Mouse (Mus musculus): Measurements from ENCODE around the gene Pglyrp1.

The Pglyrp1 gene

DNA sequence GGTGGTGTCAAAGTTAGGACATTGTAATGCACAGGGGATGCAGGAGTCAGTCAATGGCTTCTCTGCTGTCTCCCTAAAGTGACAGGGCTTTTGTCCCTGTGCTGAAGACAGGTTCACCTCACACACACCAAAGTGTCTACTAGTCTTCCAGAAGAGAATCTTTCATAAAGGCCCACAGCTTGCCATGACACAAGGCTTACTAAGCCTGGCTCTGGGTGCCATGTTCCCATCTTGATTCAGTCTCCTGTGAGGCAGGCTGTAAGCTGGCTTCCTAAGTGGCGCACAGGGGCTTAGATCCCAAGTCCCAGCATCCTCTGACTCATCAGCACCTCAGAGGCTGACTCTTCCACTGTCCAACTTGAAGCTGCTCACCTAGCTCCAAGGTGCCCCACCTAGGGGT lies 15.8 kb downstream of the Pglyrp1 start:
- DNase-seq: no peak

DNA sequence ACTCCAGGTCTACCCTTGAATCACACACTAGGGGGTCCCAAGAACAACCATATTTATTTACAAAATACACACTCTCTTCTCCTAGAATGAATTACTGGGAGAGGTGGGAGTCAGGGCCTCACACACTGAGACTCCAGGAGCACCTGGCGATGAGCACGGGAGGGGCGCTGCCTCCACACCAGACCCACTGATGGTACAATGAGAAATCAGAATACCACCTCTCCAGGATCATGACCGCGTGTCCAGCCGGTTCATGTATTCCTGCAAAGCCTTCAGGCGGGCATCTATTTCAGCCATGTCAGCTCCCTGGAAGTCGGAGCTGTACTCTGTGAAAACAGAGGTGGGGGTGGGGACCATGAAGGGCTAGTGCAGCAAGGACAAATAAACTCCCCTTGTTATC lies 19.7 kb downstream of the Pglyrp1 start:
- DNase-seq: no peak

DNA sequence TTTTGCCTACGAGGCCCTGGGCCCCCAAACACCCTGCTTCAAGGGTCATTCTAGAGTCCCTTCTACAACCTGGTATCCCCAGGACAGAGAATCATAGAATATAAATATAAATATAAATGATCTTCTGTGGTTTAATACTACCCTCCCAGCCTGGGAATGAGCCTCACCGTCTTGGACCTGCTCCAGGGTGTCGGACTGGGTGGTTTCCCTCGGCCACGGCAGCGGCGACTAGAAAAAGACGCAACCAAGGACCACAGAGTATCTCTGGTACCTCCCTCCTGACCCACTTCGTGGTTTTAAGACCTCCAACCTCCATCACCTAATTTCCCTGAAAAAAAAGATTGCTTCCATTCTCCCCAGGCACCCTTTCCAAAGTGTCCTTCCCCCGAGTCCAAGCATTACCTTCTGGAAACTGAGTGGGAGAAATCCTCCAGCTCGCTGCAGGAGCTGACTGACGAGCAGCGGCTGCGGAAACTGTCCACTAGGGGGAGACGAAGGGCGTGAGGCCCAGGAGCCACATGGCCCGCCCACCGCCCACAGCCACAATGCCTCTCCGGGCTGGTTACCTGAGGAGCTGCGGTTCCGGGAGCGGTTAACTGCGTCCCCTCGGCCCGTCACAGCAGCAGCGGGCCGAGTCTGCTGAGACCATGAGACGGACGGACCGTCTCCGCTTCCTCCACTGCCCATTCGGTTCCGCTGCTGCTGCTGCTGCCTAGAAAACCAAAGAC lies 20.9 kb downstream of the Pglyrp1 start:
- DNase-seq: peak; percentile 89 to 95

DNA sequence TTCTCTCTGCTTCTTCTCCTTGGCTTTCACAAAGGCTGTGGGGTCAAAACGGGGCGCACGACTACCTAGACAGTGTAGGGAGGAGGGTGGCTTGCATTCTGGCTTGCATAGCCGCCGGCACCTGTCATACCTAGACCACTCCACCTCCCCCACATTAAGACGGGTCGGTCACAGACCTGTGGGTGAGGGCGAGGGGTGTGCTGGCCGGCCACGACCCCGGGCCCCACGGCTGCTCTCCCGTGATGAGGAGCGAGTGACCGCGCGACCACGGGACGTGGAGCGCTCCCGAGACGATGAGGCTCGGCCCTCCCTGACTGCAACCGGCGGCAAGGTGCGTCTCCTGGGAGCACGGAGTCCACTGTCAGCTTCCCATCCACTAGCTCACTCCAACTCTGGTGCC lies 21.9 kb downstream of the Pglyrp1 start:
- peak in 1 of 2 experiments; percentile 18 for DNase-seq

DNA sequence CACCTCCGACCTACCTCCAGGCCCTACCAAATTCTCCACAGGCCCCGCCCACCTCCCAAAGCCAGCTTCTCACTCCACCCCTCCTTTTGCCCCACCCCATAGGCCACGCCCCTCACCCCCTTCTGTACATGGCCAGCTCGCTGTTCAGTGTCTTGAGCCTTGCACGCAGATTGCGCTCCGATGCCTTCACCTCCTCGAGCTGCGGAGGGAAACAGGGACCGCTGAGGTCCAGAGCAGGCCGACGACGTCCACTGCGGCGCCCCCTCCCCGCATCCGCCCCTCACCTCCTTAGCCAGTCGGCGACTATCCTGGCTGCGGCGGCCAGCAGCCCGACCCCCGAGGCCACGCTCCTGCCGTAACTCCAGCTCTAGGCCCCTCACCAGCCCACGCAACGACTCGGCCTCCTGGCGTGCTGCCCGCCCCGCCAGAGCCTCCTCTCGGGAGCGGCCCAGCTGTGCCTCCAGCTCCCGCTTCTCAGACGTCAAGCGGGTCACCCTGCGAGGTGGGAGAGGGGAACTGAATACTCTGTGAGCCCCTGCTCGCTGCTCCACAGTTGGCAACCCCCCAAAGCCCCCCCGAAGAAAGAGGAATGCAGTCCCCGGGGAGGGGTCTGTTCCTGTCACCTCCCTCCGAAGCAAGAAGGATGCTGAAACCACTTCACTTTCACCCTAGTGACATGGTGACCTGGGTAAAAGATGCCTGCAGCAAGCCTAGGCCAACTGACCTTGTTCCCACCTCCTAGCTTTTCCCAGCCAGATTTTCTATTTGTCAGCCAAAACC lies 22.7 kb downstream of the Pglyrp1 start:
- peak; percentile 81 to 91 for DNase-seq

DNA sequence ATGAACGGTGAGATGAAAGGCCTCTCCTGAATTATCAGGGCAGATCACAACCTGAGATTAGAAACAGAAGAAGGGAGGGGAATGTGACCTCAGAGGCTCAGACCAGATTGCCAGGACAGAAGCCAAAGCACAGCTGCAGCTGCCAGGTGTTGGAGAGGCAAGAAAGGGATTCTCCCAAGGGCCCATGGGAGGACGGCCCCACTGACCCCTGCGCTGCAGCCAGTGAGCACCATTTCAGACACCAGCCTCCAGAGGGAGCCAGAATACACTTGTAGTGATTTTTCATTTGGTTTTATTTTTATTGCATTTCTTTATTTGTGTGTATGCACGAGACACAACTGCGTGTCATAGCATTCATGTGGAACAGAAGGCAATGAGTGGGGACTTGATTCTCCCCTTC lies 25.4 kb downstream of the Pglyrp1 start:
- DNase-seq: peak; percentile 41 to 79

DNA sequence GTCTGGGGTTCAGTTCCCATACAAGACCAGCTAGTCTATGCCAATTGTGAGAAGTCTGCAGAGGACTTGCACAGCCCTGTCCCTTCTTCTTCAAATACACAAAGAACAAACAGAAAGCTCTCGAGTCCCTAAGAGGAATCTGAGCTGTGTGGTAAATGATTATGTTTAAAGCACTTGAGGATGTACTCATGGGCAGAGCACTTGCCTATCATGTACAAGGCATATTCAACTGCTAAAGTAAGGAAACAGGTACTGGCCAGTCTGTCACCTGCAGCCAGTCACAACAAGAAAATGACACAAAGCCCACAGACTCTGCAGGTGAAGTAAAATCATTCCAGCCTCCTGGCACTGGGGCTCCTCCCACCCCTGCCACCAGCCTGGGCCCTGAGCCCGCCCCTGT lies 29.4 kb downstream of the Pglyrp1 start:
- DNase-seq: no peak

DNA sequence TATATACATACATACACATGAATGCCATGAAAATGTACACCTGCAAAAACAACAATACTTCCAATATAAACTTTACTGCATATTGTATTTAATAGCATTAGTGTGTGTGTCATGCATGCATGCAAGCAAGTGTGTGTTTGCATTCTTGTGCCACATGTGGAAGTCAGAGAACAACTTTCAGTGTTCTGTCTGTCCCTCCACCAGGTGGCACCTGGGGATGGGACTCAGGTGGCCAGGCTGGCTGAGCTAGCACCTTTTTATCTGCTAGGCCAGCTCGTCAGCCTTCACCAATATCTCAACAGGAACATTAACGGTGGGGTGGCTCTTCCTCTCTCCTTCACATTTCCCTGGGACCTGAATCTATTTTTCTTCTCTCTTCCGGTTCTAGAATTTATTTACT lies 31.4 kb downstream of the Pglyrp1 start:
- peak in 1 of 2 experiments; percentile 25 for DNase-seq

DNA sequence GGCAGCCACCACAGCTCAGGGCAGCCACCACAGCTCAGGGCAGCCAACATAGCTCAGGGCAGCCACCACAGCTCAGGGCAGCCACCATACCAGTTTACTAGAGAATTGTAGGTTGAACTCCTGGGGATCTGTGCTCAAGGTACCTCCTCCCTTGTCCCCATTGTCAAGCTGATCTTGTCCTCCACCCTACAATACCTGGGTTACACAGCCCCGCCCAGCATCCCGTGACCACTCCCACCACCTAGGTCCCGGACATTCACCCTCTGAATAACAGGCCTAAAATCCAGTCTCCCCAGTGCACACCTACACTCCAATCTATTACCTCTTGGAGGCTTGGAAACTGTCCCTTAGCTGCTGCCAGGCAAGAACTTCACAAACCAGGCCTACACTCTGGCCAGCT lies 33.8 kb downstream of the Pglyrp1 start:
- DNase-seq: no peak

DNA sequence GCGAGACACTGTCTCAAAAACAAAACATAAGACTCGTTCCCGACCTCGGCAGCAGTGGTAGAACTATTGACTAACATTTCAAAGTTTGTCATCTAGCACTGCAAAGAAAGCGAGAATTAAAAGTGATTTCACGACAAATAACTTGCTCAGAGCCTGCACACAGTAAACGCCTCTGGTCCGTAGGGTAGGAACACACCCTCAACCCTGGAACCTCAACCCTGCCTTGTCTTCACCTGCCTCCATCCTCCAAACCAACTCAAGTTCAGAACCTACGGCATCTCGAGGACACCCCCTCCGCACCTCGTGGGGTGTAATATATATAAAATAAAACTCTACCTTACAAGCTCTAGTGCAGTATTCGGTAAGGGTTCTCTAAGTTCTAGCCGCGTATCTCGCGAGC lies 38.7 kb downstream of the Pglyrp1 start:
- DNase-seq: no peak

DNA sequence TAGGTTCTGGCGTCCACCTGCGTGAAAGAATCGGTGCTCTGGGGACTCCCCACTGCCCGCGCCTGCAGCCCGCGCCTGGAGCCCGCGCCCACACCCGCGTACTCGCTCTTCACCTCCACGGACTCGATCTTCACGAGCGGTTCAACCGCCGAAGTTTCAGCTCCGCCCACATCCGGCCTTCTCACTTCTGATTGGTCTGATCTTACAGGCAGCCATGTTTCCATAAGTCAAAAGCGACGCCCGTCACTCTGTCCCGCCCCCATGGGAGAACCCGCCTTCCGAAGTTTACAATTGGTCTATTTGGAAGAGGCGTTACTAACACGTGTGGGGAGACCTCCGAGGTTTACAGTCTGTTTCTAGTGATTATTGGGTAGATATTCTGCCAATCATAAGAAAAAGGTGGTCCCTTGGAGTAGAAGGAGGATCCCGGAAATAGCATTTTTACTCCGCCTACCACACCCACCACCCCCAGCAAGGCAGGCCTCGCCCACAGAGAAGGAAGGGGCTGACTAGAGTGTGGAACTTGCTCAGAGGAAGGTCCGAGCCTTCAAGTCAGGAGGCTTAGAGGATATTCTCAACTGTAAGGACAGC lies 39.2 kb downstream of the Pglyrp1 start, which contains the start of gene Ccdc61:
Gene Ccdc61, minus strand, starts transcription at position 175 of the 591 bp plus-strand sequence.
- DNase-seq: peak; percentile 97 to 98

DNA sequence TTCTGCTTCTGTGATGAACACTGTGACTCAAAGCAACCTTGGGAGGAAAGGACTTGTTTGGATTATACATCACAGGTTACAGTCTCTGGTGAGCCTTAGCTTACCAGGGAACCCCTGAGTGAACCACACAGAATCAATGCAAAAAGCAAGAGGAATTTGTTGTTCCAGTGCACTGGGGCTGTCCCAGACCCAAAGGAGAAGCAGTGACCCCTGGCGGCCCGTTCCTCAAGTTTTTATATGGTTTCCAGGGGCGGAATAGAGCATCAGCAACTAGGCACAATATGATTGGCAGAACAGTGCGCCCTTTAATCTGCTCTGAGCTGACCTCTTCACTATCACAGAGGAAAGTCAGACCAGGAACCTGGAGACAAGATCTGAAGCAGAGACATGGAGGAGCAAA lies 45.1 kb downstream of the Pglyrp1 start:
- peak in 1 of 2 experiments; percentile 20 for DNase-seq

DNA sequence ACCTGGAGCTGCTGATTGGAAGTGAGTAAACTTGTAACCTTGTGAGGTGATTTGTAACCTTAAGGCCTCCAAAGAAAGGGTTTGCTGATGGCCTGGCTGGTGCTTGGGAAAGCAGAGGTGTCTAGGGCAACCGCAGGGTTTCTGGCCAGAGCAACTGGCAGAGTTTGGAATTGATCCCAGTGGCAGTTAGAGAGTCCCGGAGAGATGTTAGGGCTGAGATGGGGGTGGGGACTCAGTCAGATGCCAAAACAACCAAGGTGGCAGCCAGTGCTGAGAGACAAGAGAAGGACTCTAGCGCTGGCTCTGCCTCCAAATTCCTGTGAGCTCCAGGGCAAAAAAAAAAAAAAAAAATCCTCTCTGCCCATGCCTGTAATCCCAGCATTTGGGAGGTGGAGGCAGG lies 46.8 kb downstream of the Pglyrp1 start:
- DNase-seq: no peak

DNA sequence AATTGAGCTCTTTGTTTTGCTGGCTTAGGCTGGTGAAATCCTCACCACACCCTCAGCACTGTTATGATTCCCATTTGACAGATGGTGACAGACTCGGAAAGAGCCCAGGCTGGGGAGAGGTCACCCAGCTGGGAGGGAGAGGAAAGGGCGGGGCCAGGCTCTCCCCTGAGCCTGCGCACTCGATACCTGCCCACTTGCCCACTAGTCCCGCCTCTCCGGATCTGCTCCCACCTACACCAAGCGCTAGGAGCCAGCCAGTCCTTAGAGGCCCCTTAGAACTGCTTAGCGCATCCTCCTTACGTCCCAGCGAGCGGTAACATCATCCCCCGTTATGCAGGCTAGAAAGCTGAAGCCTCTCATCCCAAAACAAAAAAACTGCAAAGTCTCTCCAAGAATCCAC lies 49.9 kb downstream of the Pglyrp1 start:
- peak; percentile 79 to 85 for DNase-seq

DNA sequence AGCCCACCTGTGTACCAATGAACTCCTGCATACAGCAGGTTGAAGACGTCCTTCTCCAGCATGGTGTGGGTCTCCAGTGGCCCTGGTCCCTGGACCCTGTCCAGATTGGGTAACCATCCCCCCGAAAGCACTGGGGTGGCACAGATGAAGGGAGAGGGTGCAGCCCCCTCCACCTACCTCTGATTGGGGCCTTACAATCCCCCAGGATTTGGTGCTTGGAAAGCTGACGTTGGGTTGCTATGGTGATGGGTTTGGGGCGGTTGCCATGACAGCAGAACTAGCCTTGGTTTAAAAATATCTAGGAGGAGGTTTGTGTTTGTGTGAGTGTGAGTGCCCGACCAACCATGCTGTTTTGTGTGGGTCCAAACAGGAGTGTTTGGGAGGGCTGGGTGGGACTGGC lies 51.7 kb downstream of the Pglyrp1 start:
- no peak for DNase-seq

DNA sequence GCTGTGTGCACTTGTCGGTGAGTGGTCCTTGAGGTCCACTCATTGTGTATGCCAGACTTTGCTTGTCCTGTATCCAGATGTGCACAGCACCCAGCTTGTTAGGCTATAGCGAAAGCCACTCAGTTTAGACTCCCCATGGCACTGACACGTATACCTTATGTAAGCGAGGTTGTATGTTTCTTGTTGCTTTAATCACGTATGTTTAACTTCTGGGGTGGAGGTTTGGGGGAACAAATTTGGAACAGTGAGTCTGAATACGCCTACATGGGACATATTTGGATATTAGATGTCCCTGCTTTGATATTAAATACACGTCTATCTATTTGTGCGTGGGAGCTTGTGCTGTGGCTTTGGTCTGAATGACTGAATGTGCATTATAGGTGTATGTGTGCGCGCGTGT lies 52.1 kb downstream of the Pglyrp1 start:
- DNase-seq: no peak

DNA sequence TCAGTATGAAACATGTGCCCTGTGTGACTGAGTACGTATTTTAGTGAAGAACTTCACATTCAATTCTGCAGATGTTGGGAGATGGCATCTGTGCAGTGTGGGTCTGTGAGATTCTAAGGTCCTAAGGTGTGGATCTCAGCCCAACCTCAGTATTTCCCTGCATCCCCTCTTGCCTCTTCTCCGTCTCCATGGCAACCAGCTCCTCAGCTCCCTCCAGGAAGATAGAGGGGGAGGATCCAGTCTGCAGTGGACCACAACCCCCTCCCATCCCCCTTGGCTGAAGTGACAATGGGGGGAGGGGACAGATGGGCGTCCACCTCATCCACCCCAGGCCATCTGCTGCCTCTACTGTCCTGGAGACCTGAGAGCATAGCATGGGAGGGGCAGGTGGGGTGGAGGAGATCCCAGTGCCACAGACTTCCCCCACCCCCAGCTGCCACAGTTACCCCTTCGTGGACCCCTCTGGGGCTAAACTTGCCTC lies 52.6 kb downstream of the Pglyrp1 start:
- DNase-seq: no peak

DNA sequence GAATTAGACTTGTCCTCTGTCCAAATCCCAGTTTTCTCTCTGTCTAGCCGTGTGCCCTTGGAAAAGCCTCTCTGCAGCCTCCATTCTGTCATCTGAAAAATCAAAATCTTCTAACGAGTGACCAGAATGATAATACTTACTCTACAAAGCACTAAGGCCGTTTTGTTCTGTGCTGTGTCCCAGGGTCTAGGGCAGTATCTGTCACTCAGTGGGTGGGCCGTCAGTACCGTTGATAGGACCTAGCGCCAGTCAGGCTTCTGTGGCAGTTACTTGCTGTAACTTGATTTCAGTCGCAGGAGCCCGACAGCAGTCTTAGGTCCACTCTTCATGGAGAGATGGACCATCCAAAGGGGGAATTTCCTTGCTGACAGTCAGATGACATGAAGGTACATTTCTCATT lies 53.2 kb downstream of the Pglyrp1 start:
- DNase-seq: no peak

DNA sequence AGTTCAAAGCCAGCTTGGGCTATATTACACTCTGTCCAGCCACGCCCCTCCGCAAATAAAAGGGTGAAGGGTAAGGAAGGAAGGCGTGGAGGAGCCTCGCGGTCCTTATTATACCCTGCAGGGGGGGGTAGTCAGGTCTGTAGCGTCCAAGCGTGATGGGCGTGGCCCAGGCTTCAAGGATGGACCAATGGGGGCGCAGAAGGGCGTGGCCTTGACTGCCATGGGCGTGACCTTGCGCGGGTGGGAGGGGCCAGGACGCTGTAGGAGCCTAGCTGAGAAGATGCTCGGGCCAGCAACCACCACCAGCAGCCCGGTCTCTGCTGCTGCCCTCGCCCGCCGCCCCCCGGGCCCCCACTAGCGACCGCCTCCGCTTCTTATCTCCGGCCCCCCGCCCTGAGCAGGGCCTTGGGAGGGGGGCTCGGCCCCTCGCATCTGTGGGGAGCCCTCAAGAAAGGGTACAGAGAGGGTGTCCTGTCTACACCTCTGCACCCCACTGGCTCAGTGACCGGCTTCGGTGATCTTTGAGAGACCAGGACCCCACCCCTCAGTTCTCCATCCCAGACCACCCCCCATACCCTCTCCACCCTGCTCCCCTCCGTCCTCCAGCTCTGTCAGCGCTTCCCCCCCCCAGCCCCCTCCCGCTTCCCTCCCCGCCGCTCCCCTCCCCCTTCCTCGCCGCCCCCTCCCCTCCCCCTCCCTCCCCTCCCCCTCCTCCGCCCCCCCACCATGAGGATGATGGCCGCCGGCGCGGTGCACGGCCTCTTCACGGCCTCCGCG lies 54.2 kb downstream of the Pglyrp1 start, which contains the start of gene Nova2:
Gene Nova2, plus strand, starts transcription at position 727 of the 777 bp plus-strand sequence.
- peak; percentile 90 to 91 for DNase-seq

DNA sequence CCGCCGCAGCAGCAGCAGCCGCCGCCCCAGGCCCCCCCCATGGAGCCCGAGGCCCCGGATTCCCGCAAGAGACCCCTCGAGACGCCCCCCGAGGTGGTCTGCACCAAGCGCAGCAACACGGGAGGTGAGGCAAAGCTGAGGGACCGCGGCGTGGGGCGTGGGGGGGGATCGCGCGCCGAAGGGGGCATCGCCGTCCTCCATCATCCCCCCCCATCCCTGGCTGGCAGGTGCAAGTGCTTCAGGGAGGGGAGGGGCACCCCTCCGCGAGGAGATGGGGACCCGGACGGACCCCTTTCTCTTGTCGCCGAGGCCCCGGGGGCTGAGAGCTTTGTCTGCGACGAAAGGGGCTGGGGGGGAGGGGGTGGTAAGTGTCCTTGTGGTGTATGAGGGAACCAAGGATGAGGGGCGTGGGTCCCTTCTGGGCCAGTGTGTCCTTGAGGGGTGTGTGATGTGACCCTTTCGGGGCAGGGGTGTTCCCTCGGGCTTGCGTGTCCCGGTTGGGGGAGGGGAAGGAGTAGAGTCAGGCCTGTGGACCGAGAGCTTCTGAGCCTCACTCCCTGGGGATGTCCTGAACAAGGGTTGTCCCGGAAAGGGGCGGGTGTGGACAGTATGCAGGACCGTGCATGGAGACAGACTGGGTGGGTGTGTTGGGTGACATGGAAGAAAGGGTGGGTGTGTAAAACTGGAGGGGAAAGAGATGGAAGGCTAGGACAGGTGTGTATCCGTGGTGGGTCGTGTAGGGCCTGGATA lies 55.1 kb downstream of the Pglyrp1 start:
- DNase-seq: peak; percentile 73 to 77

DNA sequence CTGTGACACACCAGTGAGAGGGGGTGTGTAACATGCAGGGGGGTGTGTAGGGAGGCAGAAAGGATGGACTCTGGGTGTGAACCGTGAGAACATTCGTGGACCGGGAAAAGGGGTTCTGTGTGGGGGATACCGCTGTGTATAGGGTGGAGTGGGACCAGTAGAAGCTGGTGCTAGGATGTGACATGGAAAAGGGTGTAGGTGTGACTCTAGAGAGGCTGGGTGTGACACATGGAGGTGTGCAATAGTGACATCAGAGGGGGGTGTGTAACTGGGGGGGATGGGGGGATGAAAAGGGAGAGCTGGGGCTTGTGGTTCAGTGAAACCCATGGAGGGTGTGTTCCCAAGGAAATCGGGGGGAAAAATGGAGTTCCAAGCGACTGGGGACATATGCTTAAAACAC lies 55.8 kb downstream of the Pglyrp1 start:
- DNase-seq: no peak

DNA sequence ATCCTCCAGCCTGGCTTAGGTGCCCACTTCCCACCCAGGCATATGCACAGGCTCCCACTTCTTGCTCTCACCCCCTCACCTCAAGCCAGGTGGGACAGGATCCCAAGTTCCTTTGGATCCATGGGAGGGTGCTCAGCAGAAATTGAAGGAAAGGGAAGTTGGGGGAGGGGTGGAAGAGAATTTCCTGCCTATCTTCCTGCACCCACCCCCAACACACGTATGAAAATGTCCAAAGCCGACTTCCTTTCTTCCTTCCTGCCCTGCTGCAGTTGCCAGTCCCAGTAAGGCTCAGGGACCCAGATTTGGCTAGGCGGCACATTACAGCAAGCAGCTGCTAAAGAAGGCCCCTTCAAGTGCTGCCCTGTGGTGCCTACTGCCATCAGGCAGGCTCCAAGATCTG lies 56.6 kb downstream of the Pglyrp1 start:
- peak; percentile 63 to 81 for DNase-seq

Data from kidney, postnatal 36 days (tissue).